Mouse (Mus musculus): ENCODE measurements around the gene Map3k9.

Map3k9 gene

GRCm38 (mm10) chr12:81787262-81787661 lies 6.3 kb upstream of the Map3k9 start:
- no peak for DNase-seq (ENCODE audit: low spot score in 2 of 2)

DNA sequence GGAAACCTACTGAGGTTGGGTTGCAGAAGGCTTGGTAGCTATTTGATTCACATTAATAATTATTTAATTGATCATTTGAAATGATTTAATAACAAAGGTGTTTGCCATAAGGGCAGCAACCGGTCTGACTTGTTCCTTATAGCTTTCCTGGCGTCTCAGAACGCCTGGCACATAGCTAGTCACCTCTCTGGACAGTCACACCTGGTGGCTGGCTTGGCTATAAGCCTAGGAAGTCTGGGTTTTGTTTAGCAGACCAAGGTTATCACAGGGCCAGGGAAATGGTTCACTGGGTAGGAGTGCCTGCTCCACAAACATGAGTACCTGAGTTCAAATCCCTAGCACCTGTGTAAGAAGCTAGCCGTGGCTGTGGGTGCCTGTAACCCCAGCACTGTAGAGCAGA lies 2.3 kb upstream of the Map3k9 start:
- no peak for DNase-seq (ENCODE audit: low spot score in 2 of 2)

DNA sequence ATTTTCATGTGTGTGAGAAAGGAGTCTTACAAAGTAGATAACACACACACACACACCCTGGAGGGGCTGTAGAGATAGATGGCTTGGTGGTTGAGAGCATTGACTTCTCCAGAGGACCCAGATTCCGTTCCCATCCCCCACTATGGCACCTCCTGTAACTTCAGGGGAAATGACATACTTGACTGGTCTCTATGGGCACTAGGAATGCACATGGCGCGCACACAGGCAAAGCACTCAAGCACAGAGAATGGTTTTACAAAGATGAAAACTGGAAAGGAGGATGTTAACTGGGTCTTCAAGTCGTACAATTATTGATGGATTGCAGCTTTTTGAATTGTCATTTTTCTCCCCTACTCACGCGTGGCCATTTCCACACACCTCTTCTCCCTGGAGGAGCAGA lies 1.6 kb upstream of the Map3k9 start:
- no peak for DNase-seq (ENCODE audit: low spot score in 2 of 2)

DNA sequence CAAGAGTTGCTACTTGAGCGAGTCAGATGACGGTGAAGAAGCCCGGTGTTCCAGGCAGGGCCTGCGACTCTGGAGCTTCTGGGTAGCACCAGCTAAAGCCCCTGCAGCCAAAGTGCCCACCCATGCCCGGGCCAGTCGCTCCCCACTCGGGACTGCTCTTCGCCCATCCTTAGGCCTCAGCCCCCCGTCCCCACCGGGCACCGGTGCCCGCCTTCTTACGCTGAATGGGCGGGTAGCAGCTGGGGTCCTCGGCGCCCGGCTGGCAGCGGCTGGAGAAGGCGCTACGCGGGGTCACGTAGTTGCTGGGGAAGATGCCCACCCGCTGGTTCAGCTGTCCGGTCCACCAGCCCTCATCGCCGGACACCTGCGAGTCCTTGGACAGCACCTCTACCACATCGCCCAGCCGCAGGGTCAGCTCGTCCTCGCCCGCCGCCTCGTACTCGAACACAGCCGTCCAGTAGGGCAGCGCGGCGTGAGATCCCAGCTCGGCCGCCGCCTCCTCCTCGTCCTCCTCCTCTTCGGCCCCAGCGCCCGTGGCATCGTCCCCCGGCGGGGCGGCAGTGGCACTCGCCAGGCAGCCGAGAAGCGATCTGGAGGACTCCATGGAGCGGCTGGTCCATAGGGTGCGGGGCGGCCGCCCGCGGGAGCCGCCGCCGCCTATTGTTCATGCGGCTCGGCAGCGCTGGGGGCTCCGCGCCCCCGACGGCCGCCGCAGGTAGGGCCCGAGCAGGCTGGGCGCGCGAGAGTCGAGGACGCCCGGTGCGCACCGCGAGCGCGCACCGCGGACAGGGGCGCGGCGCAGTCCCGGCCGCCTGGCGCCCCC lies 493 bp downstream of the Map3k9 start:
- peak; percentile 25 to 63 for DNase-seq (ENCODE audit: low spot score in 2 of 2)

GRCm38 (mm10) chr12:81779831-81780230 lies 1.1 kb downstream of the Map3k9 start:
- DNase-seq (ENCODE audit: low spot score in 2 of 2) = no peak

DNA sequence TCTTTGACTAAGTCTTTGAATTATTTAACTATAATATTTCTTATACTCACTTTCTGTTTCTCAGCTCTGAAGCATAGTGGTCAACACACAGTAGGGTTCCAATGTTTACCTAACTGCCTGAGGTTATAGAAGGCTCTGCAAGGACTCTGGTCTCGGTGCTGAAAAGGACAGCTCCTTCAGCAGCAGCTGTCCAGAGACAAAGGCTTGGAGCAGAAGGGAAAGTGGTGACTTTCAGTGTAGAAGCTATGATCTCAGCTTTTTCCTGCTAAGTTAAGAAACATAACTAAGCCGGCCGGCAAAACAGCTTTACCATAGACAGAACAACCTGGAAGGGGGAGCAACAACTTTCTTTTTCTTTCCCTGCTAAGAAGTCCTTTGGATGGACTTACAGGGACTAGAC lies 4.8 kb downstream of the Map3k9 start:
- no peak for DNase-seq (ENCODE audit: low spot score in 2 of 2)

DNA sequence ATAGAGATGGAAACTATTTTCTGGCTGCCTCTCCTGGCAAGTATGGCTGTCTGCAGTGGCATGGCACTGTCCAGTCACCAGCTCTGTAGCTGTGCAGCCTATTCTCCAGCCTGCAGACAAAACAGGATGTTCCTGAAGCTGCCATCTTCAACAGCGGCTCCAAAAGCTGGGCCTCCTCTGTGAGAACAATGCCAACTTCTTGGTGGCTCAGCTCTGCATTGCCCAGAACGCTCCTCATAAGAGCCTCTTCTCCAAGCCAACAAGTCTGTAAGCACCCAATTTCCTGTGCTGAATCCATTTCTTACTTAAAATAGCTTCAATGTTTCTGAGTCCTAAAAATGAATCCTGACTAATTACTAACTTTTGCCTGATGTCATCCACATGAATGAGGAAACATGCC lies 5.3 kb downstream of the Map3k9 start:
- no peak for DNase-seq (ENCODE audit: low spot score in 2 of 2)

GRCm38 (mm10) chr12:81774186-81774585 lies 6.8 kb downstream of the Map3k9 start:
- no peak for DNase-seq (ENCODE audit: low spot score in 2 of 2)

DNA sequence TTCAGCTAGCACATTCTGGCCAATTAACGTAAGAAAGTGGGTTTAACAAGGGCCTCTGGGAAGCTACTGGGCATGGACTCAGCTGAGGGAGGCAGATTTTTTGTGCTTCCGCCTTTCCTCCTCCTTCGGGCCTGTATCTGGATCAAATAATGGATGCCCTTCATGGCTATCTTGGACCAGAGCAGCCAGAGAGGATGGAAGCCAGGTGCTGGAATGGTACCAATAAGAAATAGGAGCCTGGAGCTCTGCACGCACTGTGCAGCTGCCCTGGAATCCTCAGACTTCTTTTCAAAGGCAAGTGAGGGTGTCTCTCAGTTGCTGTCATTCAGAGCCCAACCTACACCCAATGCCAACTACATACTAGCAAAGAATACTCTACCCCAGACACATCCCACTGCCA lies 11.5 kb downstream of the Map3k9 start:
- DNase-seq (ENCODE audit: low spot score in 2 of 2) = no peak

GRCm38 (mm10) chr12:81765386-81765785 lies 15.6 kb downstream of the Map3k9 start:
- DNase-seq (ENCODE audit: low spot score in 2 of 2) = no peak

GRCm38 (mm10) chr12:81764370-81764769 lies 16.6 kb downstream of the Map3k9 start:
- DNase-seq (ENCODE audit: low spot score in 2 of 2) = no peak

DNA sequence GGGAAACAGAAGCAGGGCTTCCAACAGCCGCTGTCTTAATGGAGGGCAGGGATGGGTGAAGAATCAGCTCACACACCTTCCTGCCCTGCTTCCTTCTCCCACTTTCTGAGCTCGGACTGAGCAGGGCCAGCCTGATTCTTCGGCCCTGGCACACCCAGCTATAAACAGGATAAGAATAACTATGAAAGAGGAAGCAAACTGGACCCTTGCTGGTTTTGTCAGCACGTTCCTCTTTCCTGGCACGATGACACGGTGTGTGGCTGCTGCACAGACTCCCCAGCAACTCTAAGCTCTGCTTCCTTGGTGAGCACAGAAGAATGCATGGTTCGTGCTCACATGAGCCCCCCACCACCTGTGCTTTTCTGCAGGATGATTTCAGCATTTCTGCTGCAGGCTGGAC lies 26.3 kb downstream of the Map3k9 start:
- DNase-seq (ENCODE audit: low spot score in 2 of 2) = no peak

DNA sequence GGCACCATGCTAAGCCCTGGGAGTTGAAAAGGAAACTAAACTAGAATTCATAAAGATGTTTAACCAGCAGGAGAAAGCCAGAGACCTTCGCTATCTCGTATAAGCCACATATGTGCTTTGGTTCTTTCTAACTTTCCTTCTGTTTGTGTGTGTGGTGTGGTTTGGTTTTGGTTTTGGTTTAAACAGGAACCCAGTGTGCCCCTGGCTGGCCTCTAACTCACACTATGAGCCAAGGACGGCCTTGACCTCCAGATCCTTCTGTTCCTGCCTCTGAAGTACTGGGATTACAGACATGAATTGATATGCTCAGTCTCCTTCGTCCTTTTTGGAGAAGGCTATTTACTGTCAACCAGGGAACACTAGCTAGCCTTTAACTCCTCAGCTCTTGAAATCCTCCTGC lies 29.9 kb downstream of the Map3k9 start:
- DNase-seq (ENCODE audit: low spot score in 2 of 2) = no peak

DNA sequence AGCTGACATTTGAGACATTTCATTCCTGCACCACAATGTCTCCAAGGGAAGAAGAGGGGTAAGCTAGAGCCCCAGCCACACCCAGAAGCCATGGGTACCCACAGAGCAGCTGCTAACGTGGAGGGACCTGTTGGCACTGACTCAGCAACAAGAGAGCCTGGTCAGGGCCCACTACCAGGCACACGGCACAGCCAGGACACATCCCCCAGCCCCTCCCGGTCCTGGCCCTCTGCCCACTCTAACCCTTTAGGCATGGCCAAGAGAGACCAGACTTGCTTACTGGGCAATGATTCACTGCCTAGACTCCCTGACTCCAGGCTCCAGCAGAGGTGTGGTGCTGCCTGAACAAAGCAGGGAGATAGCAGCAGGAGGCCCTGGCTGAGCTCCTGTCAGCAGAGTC lies 32.1 kb downstream of the Map3k9 start:
- DNase-seq (ENCODE audit: low spot score in 2 of 2) = no peak

GRCm38 (mm10) chr12:81748021-81748576 lies 32.9 kb downstream of the Map3k9 start:
- no peak for DNase-seq (ENCODE audit: low spot score in 2 of 2)

GRCm38 (mm10) chr12:81746400-81747024 lies 34.5 kb downstream of the Map3k9 start:
- no peak for DNase-seq (ENCODE audit: low spot score in 2 of 2)

- DNase-seq (ENCODE audit: low spot score in 2 of 2) = no peak
Measured at GRCm38 (mm10) chr12:81735246-81736070, 45.5 kb downstream of the Map3k9 start.

GRCm38 (mm10) chr12:81726246-81726822 lies 54.6 kb downstream of the Map3k9 start:
- no peak for DNase-seq (ENCODE audit: low spot score in 2 of 2)

DNA sequence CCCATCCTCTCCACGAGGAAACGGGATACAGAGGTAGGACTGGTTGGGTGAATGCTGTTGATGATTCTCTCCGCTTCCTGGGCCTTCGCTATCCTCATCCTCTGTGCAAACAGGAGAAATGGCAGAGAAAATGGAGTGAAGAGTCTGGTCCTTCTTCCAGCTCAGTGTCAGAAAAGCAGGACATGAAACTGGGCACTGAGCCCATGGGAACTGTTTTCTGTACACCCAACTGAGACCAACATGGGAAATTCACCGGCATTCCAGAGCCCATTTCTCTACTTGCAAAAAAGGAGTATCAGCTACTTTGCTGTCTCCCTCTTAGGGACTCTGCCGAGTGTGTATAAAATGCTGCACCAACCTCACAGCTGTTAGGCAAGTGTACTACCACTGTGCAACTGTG lies 56.2 kb downstream of the Map3k9 start:
- DNase-seq (ENCODE audit: low spot score in 2 of 2) = no peak

DNA sequence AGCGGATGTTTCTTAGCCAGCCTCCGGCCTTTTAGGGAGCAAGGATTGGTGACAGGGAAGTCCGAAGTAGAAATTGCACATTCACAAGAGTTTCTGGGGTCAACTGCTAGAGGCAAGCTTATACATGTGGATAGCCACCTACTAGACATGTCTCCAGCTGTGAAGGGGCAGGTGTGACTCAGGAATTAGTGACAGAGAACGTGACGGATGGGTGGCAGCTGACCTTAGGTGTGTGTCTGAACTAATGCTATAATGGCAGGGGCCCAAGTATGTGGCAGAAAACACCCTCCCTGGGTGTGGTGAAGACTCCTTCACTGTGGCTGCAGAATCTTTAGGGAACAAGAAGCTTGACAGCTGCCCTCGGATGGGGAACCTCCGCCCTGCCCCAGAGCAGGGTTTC lies 57.6 kb downstream of the Map3k9 start:
- DNase-seq (ENCODE audit: low spot score in 2 of 2) = no peak

DNA sequence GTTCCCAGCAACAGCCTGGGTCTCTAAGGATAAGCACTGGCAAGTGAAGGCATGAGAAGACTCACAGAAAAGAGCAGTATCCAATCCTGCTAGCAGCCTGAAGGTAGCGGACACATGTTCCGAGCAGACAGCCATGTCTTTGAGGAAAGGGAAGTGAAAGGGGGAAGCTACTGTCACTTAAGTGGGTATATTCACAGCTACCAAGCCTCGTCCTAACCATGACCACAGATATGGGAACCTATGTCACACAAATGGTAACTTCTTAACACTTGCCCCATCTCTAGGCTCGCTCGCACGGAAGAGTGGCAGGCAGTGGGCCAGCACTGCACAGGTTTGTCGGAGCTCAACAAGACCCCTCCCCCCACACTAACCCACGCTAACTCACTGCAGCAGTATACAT lies 61.3 kb downstream of the Map3k9 start:
- no peak for DNase-seq (ENCODE audit: low spot score in 2 of 2)

DNA sequence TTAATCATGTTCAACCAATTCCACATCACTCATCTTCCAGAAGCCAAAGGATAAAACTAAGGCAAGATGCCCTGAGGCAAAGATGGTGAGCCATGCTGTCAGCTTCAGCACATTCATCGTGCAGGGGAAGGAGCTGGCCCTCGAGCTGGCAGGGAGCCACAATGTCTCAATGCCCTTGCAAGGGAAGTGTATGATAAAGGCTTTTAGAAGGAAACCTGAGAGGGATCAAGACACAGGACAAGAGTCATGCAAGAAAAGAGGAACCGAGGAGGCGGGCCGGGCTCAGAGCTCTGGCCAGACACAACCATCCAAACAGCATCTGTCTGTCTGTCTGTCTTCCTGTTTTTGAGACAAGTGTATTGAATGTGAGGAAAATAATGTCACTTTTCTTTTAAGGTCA lies 61.8 kb downstream of the Map3k9 start:
- no peak for DNase-seq (ENCODE audit: low spot score in 2 of 2)

Measured in urinary bladder, postnatal 4 days (tissue).